Mouse (Mus musculus): ENCODE results near the gene AA792892. TPM values are rescaled to one million over a fixed set of nuclear protein-coding genes. Genes with fewer than 3 reads are reported as not detected.

The AA792892 gene
- polyA plus RNA-seq (2012; rRNA removed) = not detected in 2 replicates

GRCm38 (mm10) chr5:94339449-94339848, at the start of gene AA792892:
Gene AA792892, plus strand, starts transcription at chr5:94339749.

GRCm38 (mm10) chr5:94306696-94307095, 32.9 kb upstream of the AA792892 start, which contains the start of gene A430089I19Rik:
Gene A430089I19Rik, minus strand, starts transcription at chr5:94306796.

GRCm38 (mm10) chr5:94314135-94314534, 25.4 kb upstream of the AA792892 start, which contains the start of gene Gm6502:
Gene Gm6502, plus strand, starts transcription at chr5:94314435.

Other genes starting within 250 kb of the AA792892 start
- not detected in 2 replicates for gene Gm3106, start 121.7 kb upstream of the AA792892 start, polyA plus RNA-seq (2012; rRNA removed)
- gene A430089I19Rik, start 33.0 kb upstream of the AA792892 start, polyA plus RNA-seq (2012; rRNA removed) = not detected in 2 replicates
- not detected in 2 replicates for gene Gm6502, start 25.3 kb upstream of the AA792892 start, polyA plus RNA-seq (2012; rRNA removed)
- gene Gm7682, start 106.0 kb downstream of the AA792892 start, polyA plus RNA-seq (2012; rRNA removed) = not detected in 2 replicates
- gene Gm3139, start 186.5 kb downstream of the AA792892 start, polyA plus RNA-seq (2012; rRNA removed) = not detected in 2 replicates

All from central nervous system, embryonic 14 days (tissue).